Mouse (Mus musculus): ENCODE results near the gene Icam1. TPM values are rescaled to one million over a fixed set of nuclear protein-coding genes. Genes with fewer than 3 reads are reported as not detected.
A peak's percentile ranks its signal among the peaks of the same experiment; 100 is the strongest.

Icam1 gene
- polyA plus RNA-seq, 1 experiment = 18.9 TPM

DNA sequence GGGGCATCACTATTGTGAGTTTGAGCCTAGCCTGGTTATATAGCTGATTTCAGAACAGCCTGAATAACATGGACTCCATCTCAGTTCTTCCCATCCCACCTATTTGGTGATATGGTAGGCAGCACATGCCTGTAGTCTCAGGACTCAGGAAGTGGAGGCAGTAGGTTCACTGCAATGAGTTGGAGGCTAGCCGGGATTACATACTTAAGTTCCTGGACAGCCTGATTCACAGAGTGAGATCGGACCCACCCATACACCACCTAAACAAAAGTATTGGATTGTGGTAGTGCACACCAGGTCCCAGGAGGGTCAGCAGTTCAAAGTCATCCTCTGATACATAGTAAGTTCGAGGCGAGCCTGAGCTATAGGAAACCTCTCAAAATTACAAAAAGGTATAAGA is 56.9 kb downstream of the Icam1 start:
- Histone ChIP-seq H3K4me3 (ENCODE audit: insufficient read depth, low read length) (peak overlapping the region; percentile 79), H3K4me1 (ENCODE audit: control insufficient read depth, insufficient read depth, low read length) (peaks cover 9% of the 10 kb centered on the region), H3K27ac (ENCODE audit: insufficient read depth, low read length) (0 out of 2 replicates have a peak overlapping the region, but pooled peaks have one; percentile 10)
- no peak for TF ChIP-seq POLR2A (IDR thresholded peaks at IDR 0.05; ENCODE audit: low read depth, low read length)
- TF ChIP-seq CTCF (IDR thresholded peaks at IDR 0.05; ENCODE audit: borderline replicate concordance, insufficient read depth, low read length) = no peak

DNA sequence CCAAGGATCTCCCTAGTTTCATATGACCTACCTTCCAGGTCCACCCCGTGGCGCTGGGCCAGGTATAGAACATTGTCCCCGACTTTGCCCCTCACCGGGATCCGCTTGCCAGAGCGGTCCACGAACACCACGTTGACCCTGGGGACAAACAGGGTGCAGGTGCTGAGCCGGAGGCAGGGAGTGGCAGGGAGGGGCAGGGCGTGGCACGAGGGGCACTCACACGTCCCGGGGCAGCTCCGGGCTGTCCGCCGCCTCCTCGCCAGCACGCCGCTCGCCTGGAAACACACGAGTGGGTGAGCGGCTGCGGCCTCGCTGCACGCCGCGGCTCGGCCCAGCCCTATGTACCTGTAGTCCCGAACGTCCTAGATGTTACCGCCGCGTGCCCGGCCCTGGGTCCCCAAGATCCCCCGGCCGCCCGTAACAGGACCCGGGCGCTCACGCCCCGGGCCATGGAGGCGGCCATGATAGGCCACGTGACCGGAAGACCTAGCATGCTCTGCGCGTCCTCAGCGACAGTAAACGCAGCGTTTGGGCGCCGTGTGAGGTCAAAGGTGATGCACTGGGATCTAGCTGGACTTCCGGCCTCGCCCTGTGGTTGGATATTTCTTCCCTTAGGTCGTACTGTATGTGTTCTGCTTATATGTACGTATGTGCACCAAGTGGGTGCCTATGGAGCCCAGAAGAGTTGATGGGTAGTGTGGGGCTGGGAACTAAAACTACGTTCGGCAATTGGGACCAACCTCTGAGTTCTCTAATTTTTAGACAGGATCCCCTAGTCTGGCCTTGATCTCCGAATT is 57.5 kb downstream of the Icam1 start, which contains the start of the genes Gm49373 and Fdx1l:
TSS of gene Gm49373 (minus strand) at position 53 of the 797 bp plus-strand sequence.
TSS of gene Fdx1l (minus strand) at position 571 of the 797 bp plus-strand sequence.
- no peak for TF ChIP-seq CTCF (IDR thresholded peaks at IDR 0.05; ENCODE audit: borderline replicate concordance, insufficient read depth, low read length)
- peak; percentile 79 for TF ChIP-seq POLR2A (IDR thresholded peaks at IDR 0.05; ENCODE audit: low read depth, low read length)
- 0 out of 2 replicates have a peak within 1 kb of the TSS, but pooled peaks have one; percentile 10 for H3K27ac ChIP-seq (ENCODE audit: insufficient read depth, low read length)
- peaks cover 9% of the 10 kb centered on the region for H3K4me1 ChIP-seq (ENCODE audit: control insufficient read depth, insufficient read depth, low read length)

DNA sequence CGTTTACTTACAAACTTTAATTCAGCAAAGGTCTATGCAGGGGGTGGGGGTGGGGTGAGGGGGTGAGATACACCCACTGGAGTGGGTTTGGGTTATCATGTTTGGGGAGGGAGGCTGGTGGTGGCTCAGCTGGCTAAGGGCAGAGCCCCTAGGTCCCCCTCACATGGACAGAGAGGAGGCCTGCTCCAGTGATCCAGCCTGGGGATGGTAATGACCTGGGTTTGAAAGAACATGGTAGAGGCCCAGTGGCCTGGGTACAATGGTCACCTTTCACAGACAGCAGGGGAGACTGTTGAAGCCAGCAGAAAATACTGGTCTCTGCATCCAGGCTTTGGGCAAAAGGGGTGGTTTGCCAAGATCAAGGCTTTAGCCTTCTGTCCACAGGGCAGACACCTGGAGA is 58.4 kb downstream of the Icam1 start:
- H3K4me1 ChIP-seq (ENCODE audit: control insufficient read depth, insufficient read depth, low read length) = peaks cover 9% of the 10 kb centered on the region
- TF ChIP-seq POLR2A (IDR thresholded peaks at IDR 0.05; ENCODE audit: low read depth, low read length) (no peak), CTCF (IDR thresholded peaks at IDR 0.05; ENCODE audit: borderline replicate concordance, insufficient read depth, low read length) (no peak)
- H3K27ac ChIP-seq (ENCODE audit: insufficient read depth, low read length) = no peak overlapping the region
- H3K4me3 ChIP-seq (ENCODE audit: insufficient read depth, low read length) = no peak overlapping the region

More for the DNA sequence above, 57.5 kb downstream of the Icam1 start, which contains the start of the genes Gm49373 and Fdx1l:
- peak within 1 kb of the TSS; percentile 79 for H3K4me3 ChIP-seq (ENCODE audit: insufficient read depth, low read length)

- H3K4me3 ChIP-seq (ENCODE audit: insufficient read depth, low read length) = no peak overlapping the region
- TF ChIP-seq CTCF (IDR thresholded peaks at IDR 0.05; ENCODE audit: borderline replicate concordance, insufficient read depth, low read length) = no peak
- no peak for TF ChIP-seq POLR2A (IDR thresholded peaks at IDR 0.05; ENCODE audit: low read depth, low read length)
- H3K4me1 ChIP-seq (ENCODE audit: control insufficient read depth, insufficient read depth, low read length) = peaks cover 9% of the 10 kb centered on the region
- H3K27ac ChIP-seq (ENCODE audit: insufficient read depth, low read length) = no peak overlapping the region
These were observed 59.8 kb downstream of the Icam1 start for GRCm38 (mm10) chr9:21075625-21076024.

Other genes starting within 250 kb of the Icam1 start
- gene Col5a3, start 200.9 kb upstream of the Icam1 start, polyA plus RNA-seq (2011; ENCODE audit: insufficient read length, low read depth, missing spikeins) = 68.7 and 71.7 TPM in 2 replicates
- not detected in 2 replicates for gene Rdh8, start 197.5 kb upstream of the Icam1 start, polyA plus RNA-seq (2011; ENCODE audit: insufficient read length, low read depth, missing spikeins)
- gene A230050P20Rik, start 147.3 kb upstream of the Icam1 start, polyA plus RNA-seq (2011; ENCODE audit: insufficient read length, low read depth, missing spikeins) = 14.7 and 25.3 TPM in 2 replicates
- gene Angptl6, start 136.3 kb upstream of the Icam1 start, polyA plus RNA-seq (2011; ENCODE audit: insufficient read length, low read depth, missing spikeins) = 2.9 and 4.9 TPM in 2 replicates
- 31.1 and 34.5 TPM in 2 replicates for gene Ppan, start 127.8 kb upstream of the Icam1 start, polyA plus RNA-seq (2011; ENCODE audit: insufficient read length, low read depth, missing spikeins)
- gene Eif3g, start 117.4 kb upstream of the Icam1 start, polyA plus RNA-seq (2011; ENCODE audit: insufficient read length, low read depth, missing spikeins) = 106 and 107 TPM in 2 replicates
- gene Dnmt1, start 56.1 kb upstream of the Icam1 start, polyA plus RNA-seq (2011; ENCODE audit: insufficient read length, low read depth, missing spikeins) = 47.2 and 59.0 TPM in 2 replicates
- gene S1pr2, start 39.2 kb upstream of the Icam1 start, polyA plus RNA-seq (2011; ENCODE audit: insufficient read length, low read depth, missing spikeins) = 34.0 and 36.2 TPM in 2 replicates
- 43.7 and 43.9 TPM in 2 replicates for gene Mrpl4, start 13.2 kb upstream of the Icam1 start, polyA plus RNA-seq (2011; ENCODE audit: insufficient read length, low read depth, missing spikeins)
- not detected in 2 replicates for gene Icam4, start 13.4 kb downstream of the Icam1 start, polyA plus RNA-seq (2011; ENCODE audit: insufficient read length, low read depth, missing spikeins)
- 0.82 and 1.0 TPM in 2 replicates for gene Icam5, start 16.1 kb downstream of the Icam1 start, polyA plus RNA-seq (2011; ENCODE audit: insufficient read length, low read depth, missing spikeins)
- not detected in 2 replicates for gene Zglp1, start 51.1 kb downstream of the Icam1 start, polyA plus RNA-seq (2011; ENCODE audit: insufficient read length, low read depth, missing spikeins)
- 0.35 and 0.44 TPM in 2 replicates for gene Gm49373, start 57.1 kb downstream of the Icam1 start, polyA plus RNA-seq (2011; ENCODE audit: insufficient read length, low read depth, missing spikeins)
- 20.9 and 29.0 TPM in 2 replicates for gene Fdx1l, start 57.6 kb downstream of the Icam1 start, polyA plus RNA-seq (2011; ENCODE audit: insufficient read length, low read depth, missing spikeins)
- gene Gm38431, start 76.0 kb downstream of the Icam1 start, polyA plus RNA-seq (2011; ENCODE audit: insufficient read length, low read depth, missing spikeins) = 2.4 and 5.2 TPM in 2 replicates
- 34.2 and 40.8 TPM in 2 replicates for gene Raver1, start 76.0 kb downstream of the Icam1 start, polyA plus RNA-seq (2011; ENCODE audit: insufficient read length, low read depth, missing spikeins)
- 11.1 and 15.1 TPM in 2 replicates for gene Tyk2, start 115.3 kb downstream of the Icam1 start, polyA plus RNA-seq (2011; ENCODE audit: insufficient read length, low read depth, missing spikeins)
- gene Cdc37, start 134.0 kb downstream of the Icam1 start, polyA plus RNA-seq (2011; ENCODE audit: insufficient read length, low read depth, missing spikeins) = 142 and 166 TPM in 2 replicates
- gene Pde4a, start 149.7 kb downstream of the Icam1 start, polyA plus RNA-seq (2011; ENCODE audit: insufficient read length, low read depth, missing spikeins) = 14.7 and 20.6 TPM in 2 replicates
- 23.2 and 27.4 TPM in 2 replicates for gene Keap1, start 223.4 kb downstream of the Icam1 start, polyA plus RNA-seq (2011; ENCODE audit: insufficient read length, low read depth, missing spikeins)
- gene S1pr5, start 232.5 kb downstream of the Icam1 start, polyA plus RNA-seq (2011; ENCODE audit: insufficient read length, low read depth, missing spikeins) = not detected in 2 replicates
- 5.3 and 8.2 TPM in 2 replicates for gene Atg4d, start 249.3 kb downstream of the Icam1 start, polyA plus RNA-seq (2011; ENCODE audit: insufficient read length, low read depth, missing spikeins)